Mouse (Mus musculus) neural tube, embryonic 13.5 days (tissue): ENCODE measurements around the gene Cuedc1. TPM values are rescaled to one million over a fixed set of nuclear protein-coding genes. Genes with fewer than 3 reads are reported as not detected.

Experiments
- ATAC-seq: fragments of 200-750 bp; cut with Nextera tagmentation; 2 replicates; pipeline ENCODE4 v1.8.0; 2017; ENCODE audit warnings: low read depth, mild to moderate bottlenecking, moderate TSS enrichment, moderate library complexity
- H3K27ac ChIP-seq: fragments of 300-500 bp; sonication (generic); replicated peaks from 2 replicates; pipeline ENCODE4 v1.5.1; 2015; ENCODE audit warnings: moderate library complexity, mild to moderate bottlenecking, inconsistent platforms
- H3K27me3 ChIP-seq: fragments of 300-500 bp; sonication (generic); 2 replicates; pipeline ENCODE4 v1.6.1; 2015; ENCODE audit warnings: mild to moderate bottlenecking, inconsistent platforms
- H3K36me3 ChIP-seq: fragments of 300-500 bp; sonication (generic); 2 replicates; pipeline ENCODE4 v1.6.1; 2015; ENCODE audit warnings: mild to moderate bottlenecking, inconsistent platforms
- H3K4me1 ChIP-seq: fragments of 300-500 bp; sonication (generic); replicated peaks from 2 replicates; pipeline ENCODE4 v1.6.1; 2015; ENCODE audit warnings: inconsistent platforms
- H3K4me2 ChIP-seq: fragments of 300-500 bp; sonication (generic); 2 replicates; pipeline ENCODE4 v1.6.1; 2015; ENCODE audit warnings: inconsistent platforms, mild to moderate bottlenecking, moderate library complexity
- H3K4me3 ChIP-seq: fragments of 300-500 bp; sonication (generic); 2 replicates; pipeline ENCODE4 v1.5.1; 2015; ENCODE audit warnings: mild to moderate bottlenecking, inconsistent platforms
- H3K9ac ChIP-seq: fragments of 300-500 bp; sonication (generic); 2 replicates; pipeline ENCODE4 v1.6.1; 2015; ENCODE audit warnings: moderate library complexity, mild to moderate bottlenecking, inconsistent platforms
- H3K9me3 ChIP-seq: fragments of 300-500 bp; sonication (generic); 2 replicates; pipeline ENCODE4 v1.6.1; 2016; ENCODE audit warnings: inconsistent platforms
- WGBS: fragments of 180-500 bp; shearing (Covaris S2); methylation state at CpG from one replicate; pipeline ENCODE4 v1.1.7; 2015; 5-methylcytosine and 5-hydroxymethylcytosine counted together
- polyA plus RNA-seq: library from polyadenylated mRNA; unstranded; fragments of >200 nt; fragmentation: Nextera tagmentation; extraction: Ambion mirVana; gene quantifications from 2 replicates; pipeline ENCODE4 v1.2.1, GENCODE M21; 2015

Gene Cuedc1
- polyA plus RNA-seq, 1 experiment from 2014 or later, result 51.3 TPM

DNA sequence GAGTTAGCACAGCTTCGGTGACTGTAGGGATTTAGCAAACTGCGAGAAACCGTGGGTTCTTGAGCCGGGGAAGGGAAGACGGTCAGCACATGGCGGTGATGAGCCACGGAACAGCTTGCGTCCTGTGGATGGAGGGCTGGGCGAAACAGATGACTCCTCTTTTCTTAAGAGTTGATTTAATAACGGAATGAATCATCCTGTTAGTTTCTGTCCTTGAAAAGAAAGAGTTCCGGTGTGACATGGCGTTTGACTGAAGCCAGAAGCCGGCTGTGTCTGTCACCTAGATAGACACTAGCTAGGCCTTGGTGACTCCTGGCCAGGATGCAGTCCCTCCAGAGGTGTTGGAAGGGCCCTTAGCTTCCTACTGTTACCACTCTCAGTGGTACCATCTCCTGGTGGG is 14.2 kb downstream of the Cuedc1 start:
- H3K36me3 ChIP-seq, result no peaks in the 10 kb centered on the region
- H3K9me3 ChIP-seq, result no peaks in the 10 kb centered on the region
- no peak overlapping the region for H3K4me2 ChIP-seq
- H3K4me3 ChIP-seq, result no peak overlapping the region
- no peaks in the 10 kb centered on the region for H3K27me3 ChIP-seq
- H3K4me1 ChIP-seq, result peaks cover 87% of the 10 kb centered on the region
- H3K27ac ChIP-seq, result 0 out of 2 replicates have a peak overlapping the region, but pooled peaks have one; percentile 28
- 41% methylated on average over 13 of the region's 13 CpGs for WGBS
- ATAC-seq, result no peak
- no peak overlapping the region for H3K9ac ChIP-seq

- no peak for ATAC-seq
Observed at GRCm38 (mm10) chr11:88112677-88113333, 14.9 kb downstream of the Cuedc1 start.

DNA sequence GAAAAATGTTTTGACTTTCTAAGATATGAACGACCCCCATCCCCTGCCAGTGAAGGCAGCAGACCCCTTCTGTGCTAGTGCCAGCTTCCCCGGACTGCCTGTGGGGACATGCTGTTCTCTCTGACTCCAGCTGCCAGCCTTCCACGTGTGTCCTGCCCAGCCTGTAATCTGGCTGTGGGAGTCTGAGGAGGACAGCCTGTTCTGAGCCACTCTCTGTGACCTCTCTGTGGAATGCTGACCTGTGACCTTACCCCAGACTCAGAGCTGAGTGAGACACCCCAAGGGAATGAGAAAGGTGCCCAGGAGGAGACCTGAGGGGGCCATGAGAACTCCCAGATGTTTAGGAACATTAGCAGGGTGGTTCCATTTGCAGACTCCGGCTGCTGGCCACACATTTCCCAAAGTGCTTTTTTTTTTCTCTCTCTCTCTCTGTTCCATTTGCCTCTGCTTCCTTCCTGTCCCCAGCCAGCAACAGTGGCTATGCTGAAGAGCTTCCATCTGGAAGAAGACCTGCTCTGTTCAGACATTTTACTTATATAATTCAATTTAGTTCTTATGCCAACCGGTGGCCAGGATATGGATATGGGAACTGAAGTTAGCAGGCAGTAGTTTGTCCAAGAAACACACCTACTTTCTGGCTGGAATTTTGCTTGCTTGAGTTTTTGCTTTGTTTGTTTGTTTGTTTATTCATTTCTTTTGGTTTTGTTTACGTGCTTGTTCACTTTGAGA is 15.8 kb downstream of the Cuedc1 start:
- no peaks in the 10 kb centered on the region for H3K9me3 ChIP-seq
- H3K9ac ChIP-seq, result no peak overlapping the region
- whole genome bisulfite sequencing, result 42% methylated on average over 6 of the region's 6 CpGs
- ATAC-seq, result no peak
- H3K27me3 ChIP-seq, result no peaks in the 10 kb centered on the region
- H3K4me1 ChIP-seq, result peaks cover 92% of the 10 kb centered on the region
- H3K4me3 ChIP-seq, result no peak overlapping the region
- no peaks in the 10 kb centered on the region for H3K36me3 ChIP-seq
- H3K4me2 ChIP-seq, result no peak overlapping the region
- H3K27ac ChIP-seq, result peak overlapping the region; percentile 75

More at GRCm38 (mm10) chr11:88112677-88113333, 14.9 kb downstream of the Cuedc1 start:
- H3K4me1 ChIP-seq, result peaks cover 88% of the 10 kb centered on the region
- H3K4me3 ChIP-seq, result no peak overlapping the region
- no peaks in the 10 kb centered on the region for H3K27me3 ChIP-seq
- no peak overlapping the region for H3K4me2 ChIP-seq
- 65% methylated on average over 7 of the region's 7 CpGs for WGBS
- H3K27ac ChIP-seq, result 0 out of 2 replicates have a peak overlapping the region, but pooled peaks have one; percentile 28
- H3K36me3 ChIP-seq, result no peaks in the 10 kb centered on the region
- no peak overlapping the region for H3K9ac ChIP-seq
- H3K9me3 ChIP-seq, result no peaks in the 10 kb centered on the region

GRCm38 (mm10) chr11:88114871-88115301 is 17.0 kb downstream of the Cuedc1 start:
- ATAC-seq, result no peak
- Histone ChIP-seq H3K4me1 (peaks cover 95% of the 10 kb centered on the region), H3K27ac (peak overlapping the region; percentile 75), H3K36me3 (no peaks in the 10 kb centered on the region), H3K4me2 (0 out of 2 replicates have a peak overlapping the region, but pooled peaks have one; percentile 7), H3K9me3 (no peaks in the 10 kb centered on the region), H3K27me3 (no peaks in the 10 kb centered on the region), H3K4me3 (no peak overlapping the region), H3K9ac (peak overlapping the region; percentile 45)
- 39% methylated on average over 8 of the region's 8 CpGs for WGBS

DNA sequence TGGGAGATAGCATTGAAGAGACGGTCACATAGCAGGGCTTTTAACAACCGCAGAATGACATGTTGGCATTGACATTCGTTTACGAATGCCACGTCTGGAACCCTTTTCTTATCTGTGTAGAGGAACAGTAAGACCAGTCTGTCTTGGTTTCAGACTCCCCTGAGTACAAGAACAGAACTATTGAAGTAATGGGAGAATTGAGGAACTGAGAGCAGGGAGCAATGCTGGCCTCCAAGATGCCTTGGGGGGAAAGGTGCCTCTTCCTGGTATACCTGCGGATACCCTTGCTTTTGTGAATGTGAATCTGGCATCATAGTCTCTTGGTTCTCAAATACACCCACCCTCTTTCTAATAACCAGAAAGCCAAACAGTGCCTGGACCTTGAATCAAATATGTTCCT is 18.7 kb downstream of the Cuedc1 start:
- Histone ChIP-seq H3K27me3 (no peaks in the 10 kb centered on the region), H3K9me3 (no peaks in the 10 kb centered on the region), H3K4me2 (no peak overlapping the region), H3K4me3 (no peak overlapping the region), H3K27ac (0 out of 2 replicates have a peak overlapping the region, but pooled peaks have one; percentile 18), H3K36me3 (no peaks in the 10 kb centered on the region), H3K9ac (no peak overlapping the region), H3K4me1 (peaks cover 99% of the 10 kb centered on the region)
- ATAC-seq, result no peak
- 81% methylated on average over 6 of the region's 6 CpGs for WGBS

DNA sequence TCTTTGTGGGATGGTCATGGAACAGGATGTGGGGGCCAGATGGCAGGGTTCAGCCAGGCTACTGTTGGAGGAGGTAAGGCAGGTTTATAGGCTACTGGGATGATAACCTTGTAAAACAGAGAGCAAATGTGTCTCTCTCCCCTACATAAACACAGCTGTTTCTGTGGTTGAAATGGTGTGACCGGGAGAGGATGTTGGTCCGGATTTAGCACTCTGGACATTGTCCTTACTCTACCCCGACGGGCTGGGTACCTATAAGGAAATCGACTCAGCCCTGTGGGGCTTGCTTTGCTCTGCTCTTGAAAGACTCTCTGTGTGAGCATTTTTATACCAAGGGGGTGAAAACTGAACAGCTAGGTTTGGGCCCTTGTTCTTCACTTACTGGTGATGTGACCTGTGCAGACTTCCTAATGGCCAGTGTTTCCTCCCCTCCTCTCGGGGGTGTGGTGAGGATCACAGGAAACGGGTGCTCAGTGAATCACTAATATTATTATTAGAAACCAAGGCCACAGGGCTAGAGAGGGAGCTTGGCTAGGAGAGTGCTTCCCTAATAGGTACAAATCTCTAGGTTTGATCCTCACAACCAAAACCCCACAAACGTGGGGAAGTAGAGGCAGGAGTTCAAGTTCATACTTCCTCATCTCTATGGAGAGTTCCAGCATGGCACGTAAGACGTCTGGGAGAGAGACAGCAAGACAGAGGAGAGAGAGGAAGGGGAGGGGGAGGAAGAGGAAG is 19.7 kb downstream of the Cuedc1 start:
- Histone ChIP-seq H3K4me2 (no peak overlapping the region), H3K9me3 (no peaks in the 10 kb centered on the region), H3K4me3 (no peak overlapping the region), H3K27me3 (no peaks in the 10 kb centered on the region), H3K27ac (peak overlapping the region; percentile 96), H3K9ac (peak overlapping the region; percentile 62; the same call in 1 of the 2 replicates), H3K36me3 (no peaks in the 10 kb centered on the region), H3K4me1 (peaks cover 99% of the 10 kb centered on the region)
- 61% methylated on average over 10 of the region's 10 CpGs for WGBS
- no peak for ATAC-seq

DNA sequence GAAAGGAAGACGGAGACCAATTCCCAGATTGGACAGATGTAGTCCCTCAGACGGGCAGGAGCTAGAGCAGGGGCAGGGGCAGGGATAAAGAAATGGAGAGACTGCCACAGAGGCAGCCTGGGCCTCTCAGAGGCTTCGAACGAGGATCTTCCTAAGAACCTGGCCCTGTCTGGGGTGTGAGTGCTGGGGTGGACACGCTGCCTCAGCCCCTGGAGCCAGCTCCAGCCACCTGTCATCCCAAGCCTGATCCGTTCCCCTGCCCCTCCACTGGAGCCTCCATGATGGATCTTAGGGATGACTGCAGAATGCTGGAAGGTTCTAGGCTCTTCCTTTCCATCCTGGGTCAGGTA is 20.2 kb downstream of the Cuedc1 start:
- no peak overlapping the region for H3K4me2 ChIP-seq

GRCm38 (mm10) chr11:88118817-88119642 is 21.2 kb downstream of the Cuedc1 start:
- H3K9me3 ChIP-seq, result no peaks in the 10 kb centered on the region
- H3K4me2 ChIP-seq, result peak overlapping the region; percentile 33
- H3K9ac ChIP-seq, result peak overlapping the region; percentile 62
- 5% methylated on average over 8 of the region's 8 CpGs for WGBS
- no peaks in the 10 kb centered on the region for H3K27me3 ChIP-seq
- peaks cover 94% of the 10 kb centered on the region for H3K4me1 ChIP-seq
- no peak overlapping the region for H3K4me3 ChIP-seq
- H3K27ac ChIP-seq, result peak overlapping the region; percentile 96
- peak; percentile 92 for ATAC-seq
- no peaks in the 10 kb centered on the region for H3K36me3 ChIP-seq

More for the DNA sequence above, 20.2 kb downstream of the Cuedc1 start:
- H3K4me3 ChIP-seq, result no peak overlapping the region
- 42% methylated on average over 6 of the region's 6 CpGs for WGBS
- no peaks in the 10 kb centered on the region for H3K9me3 ChIP-seq
- peak overlapping the region; percentile 62 for H3K9ac ChIP-seq
- H3K27me3 ChIP-seq, result no peaks in the 10 kb centered on the region
- no peaks in the 10 kb centered on the region for H3K36me3 ChIP-seq
- ATAC-seq, result no peak
- peaks cover 99% of the 10 kb centered on the region for H3K4me1 ChIP-seq
- H3K27ac ChIP-seq, result peak overlapping the region; percentile 96

DNA sequence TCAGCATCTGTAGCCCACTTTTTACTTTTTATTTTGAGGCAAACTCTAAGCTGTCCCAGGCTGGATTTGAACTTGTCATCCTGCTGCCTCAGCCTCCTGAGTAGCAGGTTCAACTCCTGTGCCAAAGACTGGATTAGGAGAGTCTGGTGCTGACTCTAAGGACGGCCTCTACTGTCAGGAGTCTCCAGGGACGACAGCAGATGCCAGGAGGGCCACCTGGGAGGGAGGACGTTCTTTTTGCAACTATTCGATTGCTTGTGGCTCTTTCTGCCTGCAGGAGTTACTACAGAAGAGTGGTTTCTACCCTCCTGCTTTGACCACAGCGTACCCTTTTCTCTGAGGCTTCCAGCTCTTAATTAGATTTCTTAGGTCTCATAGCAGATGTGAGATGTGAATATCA is 24.7 kb downstream of the Cuedc1 start:
- 31% methylated on average over 5 of the region's 5 CpGs for WGBS
- peaks cover 83% of the 10 kb centered on the region for H3K4me1 ChIP-seq
- H3K4me2 ChIP-seq, result no peak overlapping the region
- no peak overlapping the region for H3K4me3 ChIP-seq
- no peak overlapping the region for H3K9ac ChIP-seq
- peak overlapping the region; percentile 63 for H3K27ac ChIP-seq
- no peaks in the 10 kb centered on the region for H3K27me3 ChIP-seq
- H3K9me3 ChIP-seq, result no peaks in the 10 kb centered on the region
- H3K36me3 ChIP-seq, result no peaks in the 10 kb centered on the region
- ATAC-seq, result no peak

DNA sequence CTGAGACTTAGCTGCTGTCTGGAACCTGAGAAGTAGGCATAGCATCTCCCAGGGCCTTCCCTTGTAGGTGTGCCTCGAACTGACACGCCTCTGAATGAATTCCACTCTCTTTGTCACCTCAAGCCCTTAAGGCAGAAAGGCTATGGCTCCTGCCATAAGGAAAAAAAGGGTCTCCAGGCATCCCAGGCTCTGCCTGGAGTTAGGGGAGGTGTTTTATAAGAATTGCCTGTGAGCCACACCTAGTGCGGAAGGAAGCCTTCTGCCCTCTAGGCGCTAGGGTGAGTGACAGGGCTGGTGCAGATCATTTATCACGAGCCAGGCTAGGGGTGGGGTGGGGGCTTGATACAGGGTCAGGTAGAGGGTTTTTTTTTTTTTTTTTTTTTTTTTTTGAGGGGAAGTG is 25.2 kb downstream of the Cuedc1 start:
- no peak for ATAC-seq
- 72% methylated on average over 5 of the region's 5 CpGs for WGBS
- peaks cover 81% of the 10 kb centered on the region for H3K4me1 ChIP-seq

GRCm38 (mm10) chr11:88123731-88124130 is 25.9 kb downstream of the Cuedc1 start:
- Histone ChIP-seq H3K4me1 (peaks cover 79% of the 10 kb centered on the region), H3K4me3 (no peak overlapping the region)

More for the DNA sequence above, 25.2 kb downstream of the Cuedc1 start:
- Histone ChIP-seq H3K4me2 (no peak overlapping the region), H3K9me3 (no peaks in the 10 kb centered on the region), H3K27me3 (no peaks in the 10 kb centered on the region), H3K4me3 (no peak overlapping the region), H3K36me3 (no peaks in the 10 kb centered on the region), H3K9ac (no peak overlapping the region), H3K27ac (peak overlapping the region; percentile 63)

More at GRCm38 (mm10) chr11:88123731-88124130, 25.9 kb downstream of the Cuedc1 start:
- H3K9me3 ChIP-seq, result no peaks in the 10 kb centered on the region
- no peaks in the 10 kb centered on the region for H3K27me3 ChIP-seq
- H3K36me3 ChIP-seq, result no peaks in the 10 kb centered on the region
- no peak for ATAC-seq
- no peak overlapping the region for H3K4me2 ChIP-seq
- 37% methylated on average over 6 of the region's 6 CpGs for WGBS
- H3K9ac ChIP-seq, result peak overlapping the region; percentile 3; the same call in 1 of the 2 replicates
- H3K27ac ChIP-seq, result peak overlapping the region; percentile 28; the same call in 1 of the 2 replicates
